Mouse (Mus musculus): ENCODE measurements around the gene Dpp7.

Gene Dpp7

DNA sequence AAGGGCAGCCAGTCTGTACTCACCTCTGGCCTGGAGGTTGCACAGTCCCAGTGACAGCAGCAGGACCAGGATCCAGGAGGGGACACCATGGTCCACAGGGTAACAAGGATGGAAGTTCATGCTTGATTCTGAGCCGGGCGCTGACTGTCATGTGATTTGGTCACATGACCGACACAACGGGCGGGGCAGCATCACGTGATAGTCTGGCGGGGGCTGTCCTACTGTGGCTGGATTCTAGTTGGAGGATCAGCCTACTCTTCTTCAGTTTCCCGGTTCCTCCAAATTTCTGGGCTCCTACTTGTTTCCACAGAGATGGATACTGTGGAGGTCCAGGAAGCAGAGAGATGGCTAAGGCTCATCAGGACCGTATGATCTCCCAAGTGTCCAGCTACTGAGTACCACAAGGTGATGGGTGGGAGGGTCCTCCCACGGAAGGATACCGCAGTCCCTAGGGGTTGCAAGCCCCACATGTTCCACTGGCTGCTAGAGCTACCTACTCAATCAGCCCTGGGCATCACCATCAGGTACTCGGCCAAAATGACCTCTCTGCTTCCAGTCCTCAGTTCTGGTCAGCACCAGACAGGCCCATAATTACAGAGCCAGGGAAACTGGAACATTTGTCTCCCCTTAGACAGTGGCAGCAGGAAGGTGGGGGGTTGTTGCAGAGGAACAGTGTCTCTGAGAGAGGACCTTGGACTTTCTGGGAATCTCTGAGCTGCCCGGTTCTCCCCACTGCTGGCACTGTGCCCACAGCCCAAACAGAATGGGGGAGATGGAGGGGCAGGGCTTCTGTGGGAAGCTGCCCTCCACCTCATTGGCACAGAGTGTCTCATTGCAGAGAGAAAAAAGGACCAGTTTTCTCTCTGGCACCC is at the start of gene Dpp7:
Gene Dpp7 (minus strand): TSS at position 152 of the 872 bp plus-strand sequence.
- peak; percentile 85 for DNase-seq (ENCODE audit: low read depth)

DNA sequence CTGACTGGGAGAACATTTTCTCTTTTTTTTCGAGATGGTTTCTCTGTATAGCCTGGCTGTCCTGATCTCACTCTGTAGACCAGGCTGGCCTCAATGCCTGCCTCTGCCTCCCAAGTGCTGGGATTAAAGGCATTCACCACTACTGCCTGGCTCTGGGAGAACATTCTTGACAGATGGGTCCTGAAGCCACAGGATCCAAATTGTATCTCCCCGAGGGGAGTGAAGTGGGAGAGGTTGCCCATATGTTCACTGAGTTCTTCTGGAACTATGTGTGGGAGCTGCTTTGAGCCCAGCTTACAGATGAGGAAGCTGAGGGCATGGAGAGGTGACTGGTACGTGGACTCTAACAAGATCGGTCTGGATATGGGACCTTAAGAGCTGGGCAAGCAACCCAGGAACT is 47.8 kb upstream of the Dpp7 start:
- no peak for DNase-seq (ENCODE audit: low read depth)

DNA sequence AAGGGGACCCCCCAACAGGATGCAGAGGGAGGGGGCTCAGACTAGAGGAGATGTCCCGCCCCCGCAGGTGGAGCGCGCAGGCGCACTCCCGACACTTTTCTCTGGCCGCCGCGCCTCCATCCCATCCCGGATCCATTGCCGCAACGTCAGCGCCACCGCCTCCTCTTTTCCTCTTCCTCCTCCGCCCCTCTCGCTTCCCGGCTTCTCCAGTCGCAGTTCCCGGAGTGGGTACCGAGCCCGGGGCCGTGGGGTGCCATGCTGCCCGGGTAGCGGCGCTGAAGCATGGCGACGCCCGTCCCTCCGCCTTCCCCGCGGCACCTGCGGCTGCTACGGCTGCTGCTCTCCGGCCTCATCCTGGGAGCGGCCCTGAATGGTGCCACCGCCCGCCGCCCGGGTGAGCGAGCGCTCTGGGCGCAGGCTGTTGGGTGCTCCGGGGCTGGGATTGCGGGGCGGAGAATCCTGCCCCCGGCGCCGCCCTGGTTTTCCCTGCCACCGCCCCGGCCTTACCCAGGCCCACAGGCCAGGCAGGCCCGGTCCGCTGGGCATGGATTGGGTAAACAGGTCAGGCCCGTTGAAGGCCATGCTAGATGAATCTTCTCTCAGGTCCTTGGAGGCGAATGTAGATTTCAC is 46.9 kb upstream of the Dpp7 start:
- DNase-seq (ENCODE audit: low read depth), result no peak

DNA sequence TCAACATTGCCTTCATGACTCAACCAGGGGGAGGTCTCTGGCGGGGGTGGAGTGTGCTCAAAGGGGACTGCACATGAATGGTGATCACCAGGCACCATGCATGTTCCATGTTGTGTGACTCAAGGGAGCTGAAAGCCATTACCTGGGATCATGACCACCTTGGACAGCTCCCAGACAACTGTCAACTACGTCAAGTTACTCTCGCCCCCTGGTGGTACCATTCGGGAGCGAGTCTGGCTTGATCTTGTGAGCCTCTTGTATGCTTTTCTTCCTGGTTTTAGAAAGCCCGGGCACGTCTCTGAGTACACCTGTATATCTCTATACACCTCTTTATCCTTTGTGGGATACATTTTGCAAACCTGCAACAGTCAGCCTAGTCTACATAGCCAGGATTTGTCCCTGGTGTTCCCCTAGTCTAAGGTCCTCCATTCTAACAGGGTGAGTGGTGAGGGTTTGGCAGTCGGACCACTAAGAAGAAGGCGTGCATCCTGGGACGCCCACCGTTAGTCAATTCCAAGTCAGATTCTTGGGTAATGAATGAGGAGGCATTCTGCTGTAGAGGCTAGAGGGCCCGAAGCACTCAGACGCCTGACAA is 46.3 kb upstream of the Dpp7 start:
- peak; percentile 92 for DNase-seq (ENCODE audit: low read depth)

DNA sequence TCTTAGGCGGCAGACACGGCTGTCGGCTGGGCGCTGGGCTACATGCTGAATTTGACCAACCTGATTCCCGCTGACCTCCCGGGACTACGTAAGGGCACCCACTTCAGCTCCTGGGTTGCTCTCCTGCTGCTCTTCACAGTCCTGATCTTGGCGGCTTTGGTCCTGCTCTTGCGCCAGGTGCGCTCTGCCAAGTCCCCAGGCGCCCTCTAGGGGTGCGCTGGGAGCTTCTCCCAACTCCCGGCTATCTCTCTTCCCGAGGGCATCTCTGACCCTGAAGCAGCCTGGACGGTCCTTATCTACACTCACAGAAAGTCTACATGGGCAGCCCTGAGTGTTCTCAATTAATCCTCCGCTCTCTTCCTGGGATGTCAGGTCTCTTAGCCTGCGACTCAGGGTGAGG is 44.6 kb upstream of the Dpp7 start:
- DNase-seq (ENCODE audit: low read depth), result no peak

DNA sequence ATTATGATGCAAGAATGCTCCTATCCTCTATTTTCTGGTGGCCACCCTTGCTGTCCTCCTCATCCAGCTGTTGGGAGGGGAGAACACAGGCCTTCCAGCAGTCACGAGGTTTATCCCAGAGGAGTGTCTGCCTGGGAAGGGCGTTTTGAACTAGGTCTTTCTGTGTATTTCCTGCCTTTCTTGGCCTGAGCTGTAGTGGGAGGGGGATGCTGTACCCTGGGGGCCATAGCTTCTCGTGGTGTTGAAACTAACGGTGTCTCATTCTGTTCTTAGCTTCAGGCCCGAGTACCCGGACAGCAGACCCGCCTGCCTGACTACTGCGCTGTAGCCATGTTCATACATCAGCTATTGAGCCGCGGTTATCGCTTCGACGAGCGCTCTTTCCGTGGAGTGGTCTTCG is 44.1 kb upstream of the Dpp7 start:
- DNase-seq (ENCODE audit: low read depth), result no peak

DNA sequence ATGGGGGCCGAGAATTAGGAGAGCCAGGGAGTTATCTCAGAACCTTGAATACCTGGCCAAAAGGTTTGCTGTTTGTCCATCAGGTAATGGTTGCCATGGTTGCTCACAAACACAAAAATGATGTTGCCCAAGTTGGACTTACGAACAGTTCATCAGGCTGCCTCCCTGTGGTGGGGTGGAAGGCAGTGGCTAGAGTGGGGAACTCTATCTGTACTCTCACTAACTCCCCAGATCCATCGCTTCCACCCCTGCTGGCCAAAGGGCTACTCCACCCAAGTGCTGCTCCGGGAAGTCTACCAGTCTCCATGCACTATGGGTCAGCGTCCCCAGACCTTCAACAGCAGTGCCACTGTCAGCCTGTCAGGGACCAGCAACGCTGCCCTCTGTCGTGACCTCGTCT is 42.9 kb upstream of the Dpp7 start, which contains the start of gene Npdc1:
Gene Npdc1 (plus strand): TSS at position 301 of the 400 bp plus-strand sequence.
- DNase-seq (ENCODE audit: low read depth), result no peak

DNA sequence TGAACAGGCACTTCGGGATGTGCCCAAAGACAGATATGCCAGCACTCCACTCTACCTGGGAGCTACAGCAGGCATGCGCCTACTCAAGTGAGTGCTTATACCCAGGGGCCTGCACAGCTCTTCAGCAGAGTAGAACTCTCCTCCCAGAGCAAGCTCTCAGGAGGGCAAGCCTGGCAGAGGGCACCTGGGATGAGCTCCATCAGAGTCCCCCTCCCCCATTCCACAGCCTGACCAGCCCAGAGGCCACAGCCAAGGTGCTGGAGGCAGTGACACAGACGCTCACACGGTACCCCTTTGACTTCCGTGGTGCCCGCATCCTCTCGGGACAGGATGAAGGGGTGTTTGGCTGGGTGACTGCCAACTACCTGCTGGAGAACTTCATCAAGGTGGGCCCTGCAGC is 41.9 kb upstream of the Dpp7 start:
- DNase-seq (ENCODE audit: low read depth), result no peak

DNA sequence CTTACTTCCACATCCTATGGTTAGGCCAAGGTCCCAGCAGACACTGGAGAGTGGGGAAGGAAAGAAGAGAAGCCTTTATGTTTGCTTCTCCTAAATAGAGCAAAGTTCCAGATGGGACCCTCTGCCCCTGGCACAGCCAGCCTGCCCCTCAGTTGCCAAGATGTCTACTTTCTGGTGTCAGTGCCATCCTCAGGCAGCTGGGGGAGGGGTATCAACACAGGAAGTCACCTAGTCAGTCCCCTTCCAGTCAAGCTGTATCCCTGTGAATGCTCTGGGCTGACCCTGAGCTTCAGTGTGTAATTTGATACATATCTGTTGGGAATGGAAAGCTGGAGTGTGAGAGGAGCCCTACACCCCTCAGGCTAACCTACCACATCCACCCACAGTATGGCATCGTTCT is 40.9 kb upstream of the Dpp7 start:
- no peak for DNase-seq (ENCODE audit: low read depth)

DNA sequence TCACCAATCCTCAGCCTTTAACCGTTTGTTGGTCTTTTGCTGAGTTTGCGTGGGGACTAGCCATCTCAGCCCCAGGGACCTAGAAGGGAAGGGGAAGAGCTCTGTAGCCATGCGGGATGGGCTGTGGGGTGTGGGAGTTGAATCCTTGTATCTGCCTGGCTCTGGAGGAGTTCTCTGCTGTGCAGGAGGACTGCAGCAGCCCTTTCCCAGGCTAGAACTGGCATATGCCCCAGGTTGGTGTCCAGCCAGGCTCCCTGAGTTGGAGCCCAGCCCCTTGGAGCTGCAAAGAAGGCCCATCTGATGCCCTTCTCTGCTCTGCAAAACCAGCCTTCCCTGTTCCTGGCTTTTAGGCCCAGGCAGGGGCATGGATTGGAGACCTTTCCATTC is 40.4 kb upstream of the Dpp7 start:
- no peak for DNase-seq (ENCODE audit: low read depth)

DNA sequence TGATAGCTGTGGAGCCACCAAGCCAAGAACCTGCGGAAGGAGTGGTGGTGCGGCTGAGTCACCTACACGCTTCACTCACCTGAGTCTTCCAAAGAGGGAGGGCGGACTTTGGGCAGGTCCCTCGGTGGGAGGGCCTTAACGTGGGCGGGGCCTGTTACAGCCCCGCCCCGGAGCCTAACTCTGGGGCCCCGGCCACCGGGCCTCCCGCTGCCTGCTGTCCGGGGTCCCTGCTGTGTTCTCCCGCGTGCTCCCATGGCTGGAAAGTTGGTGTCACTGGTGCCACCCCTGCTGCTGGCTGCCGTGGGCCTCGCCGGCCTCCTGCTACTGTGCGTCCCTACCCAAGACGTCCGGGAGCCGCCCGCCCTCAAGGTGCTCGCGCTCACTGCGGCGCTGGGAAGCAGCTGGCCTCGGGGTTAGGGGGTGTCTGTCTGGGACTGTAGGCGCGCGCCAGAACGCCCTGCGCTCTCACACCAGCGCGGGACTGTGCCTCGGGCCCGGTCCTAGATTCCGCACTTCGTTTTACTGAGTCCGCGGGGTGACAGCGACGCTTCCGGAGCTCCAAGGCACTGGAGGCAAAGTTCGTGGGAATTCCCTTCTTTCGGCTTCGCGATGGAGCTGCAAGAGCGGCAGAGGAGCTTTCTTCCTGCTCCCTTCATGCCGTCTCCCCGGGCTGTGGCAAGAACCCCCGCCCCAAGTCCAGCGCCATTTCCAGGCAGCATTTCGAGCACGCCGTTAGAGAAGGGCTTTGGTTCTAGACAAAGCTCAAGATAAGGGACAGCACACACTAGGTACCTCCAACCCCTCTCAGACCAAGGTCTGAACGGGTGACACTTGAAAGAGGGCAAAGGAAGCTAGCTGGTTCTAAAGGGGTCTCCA is 39.8 kb upstream of the Dpp7 start, which contains the start of gene Entpd2:
Gene Entpd2 (plus strand): TSS at position 154 of the 876 bp plus-strand sequence.
- DNase-seq (ENCODE audit: low read depth), result no peak

DNA sequence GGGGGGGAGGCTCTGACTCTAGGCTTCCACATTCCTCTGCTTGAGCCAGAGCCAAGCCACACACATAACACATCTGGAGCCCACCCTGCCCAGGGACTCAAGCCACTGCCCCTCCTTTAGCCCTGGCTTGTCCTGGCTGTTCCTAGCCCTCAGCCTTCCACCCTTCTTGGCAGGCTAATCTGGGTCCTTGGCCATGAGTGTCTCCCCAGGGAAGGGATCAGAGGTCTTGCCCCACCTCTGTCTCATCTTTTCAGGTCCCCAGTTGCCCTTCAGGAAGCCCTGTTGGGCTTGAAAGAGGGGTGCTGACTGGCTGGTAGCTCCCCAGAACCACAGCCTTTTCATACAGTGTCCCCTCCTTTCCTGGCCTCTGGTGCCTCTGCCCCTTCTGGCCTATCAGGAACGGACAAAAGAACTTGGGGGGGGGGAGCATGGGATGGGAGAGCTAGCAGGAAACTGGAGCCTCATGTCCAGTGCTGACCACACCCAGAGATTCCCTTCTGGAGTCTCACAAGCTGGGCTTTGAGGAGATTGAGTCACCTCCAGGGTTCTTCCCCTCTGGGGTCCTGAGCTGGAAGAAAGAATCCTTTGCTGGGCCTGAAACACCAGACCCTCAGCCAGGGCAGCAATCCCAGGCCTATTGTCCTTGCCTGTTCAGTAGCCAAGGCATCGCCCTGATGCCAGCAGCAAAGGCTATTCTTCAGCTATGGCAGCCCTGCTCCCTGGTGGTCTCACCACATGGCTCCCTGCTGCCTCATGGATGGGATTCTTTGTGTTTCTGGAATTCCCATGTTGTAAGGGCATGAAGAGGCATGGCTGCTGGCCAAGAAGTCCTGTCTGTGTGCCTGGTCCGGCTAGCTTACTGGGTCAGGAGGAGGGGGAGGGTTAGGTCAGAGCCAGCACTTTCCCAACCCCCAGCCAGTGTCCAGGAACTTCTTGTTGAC is 38.4 kb upstream of the Dpp7 start:
- DNase-seq (ENCODE audit: low read depth), result no peak

DNA sequence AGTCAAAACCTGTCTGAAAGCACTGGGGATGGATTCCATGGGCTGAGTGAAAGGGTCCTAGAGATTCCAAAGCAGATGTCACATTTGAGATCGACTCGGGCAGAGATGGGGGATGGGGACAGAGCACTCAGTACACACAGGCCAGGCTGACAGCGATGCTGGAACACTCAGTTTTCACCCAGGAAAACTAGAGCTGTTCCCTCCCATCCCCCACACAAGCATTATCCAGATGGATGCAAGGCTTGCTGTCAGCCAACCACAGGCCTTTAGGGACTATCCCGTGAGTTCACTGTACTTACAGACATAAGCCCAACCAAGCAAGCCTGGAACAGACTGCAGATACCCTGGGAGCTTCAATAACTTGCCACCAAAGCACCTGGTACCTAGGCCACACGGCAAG is 35.1 kb upstream of the Dpp7 start:
- no peak for DNase-seq (ENCODE audit: low read depth)

DNA sequence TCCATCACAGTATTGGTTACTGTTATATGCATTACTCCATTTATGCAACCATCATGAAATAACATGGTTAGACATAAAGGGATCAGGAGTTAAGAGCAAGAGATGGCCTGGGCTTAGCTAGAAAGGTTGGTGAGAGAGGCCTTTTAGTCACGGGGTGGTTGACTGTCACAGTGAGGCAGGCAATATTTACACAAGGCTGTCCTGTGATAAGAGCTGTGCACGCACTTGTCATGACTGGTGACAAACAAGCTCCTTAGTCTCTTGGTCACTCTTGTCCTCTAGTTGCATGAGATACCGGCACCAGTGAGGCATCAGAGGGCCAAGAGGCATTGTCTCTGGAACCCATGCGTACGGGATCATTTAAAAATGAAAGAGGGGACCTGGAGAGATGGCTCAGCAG is 28.3 kb upstream of the Dpp7 start:
- no peak for DNase-seq (ENCODE audit: low read depth)

DNA sequence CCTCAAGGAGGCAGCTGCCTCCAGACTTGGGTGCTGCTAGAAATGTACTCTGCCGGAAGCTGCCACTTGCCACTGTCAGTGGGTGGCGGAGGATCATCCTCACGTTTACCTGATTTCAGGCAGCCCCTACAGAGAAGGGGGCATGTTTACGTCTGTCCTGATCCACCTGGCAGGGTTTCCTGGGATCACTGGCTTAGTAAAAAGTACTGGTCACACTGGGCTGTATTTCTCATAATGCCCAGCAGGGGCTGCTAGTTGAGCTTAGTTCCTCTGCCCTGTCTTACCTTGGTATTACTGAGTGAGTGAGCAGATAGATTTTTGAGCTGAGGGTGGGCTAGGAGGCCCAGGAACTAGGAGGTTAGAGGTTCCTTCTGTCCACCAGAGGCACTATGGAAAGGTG is 20.4 kb upstream of the Dpp7 start:
- DNase-seq (ENCODE audit: low read depth), result no peak

DNA sequence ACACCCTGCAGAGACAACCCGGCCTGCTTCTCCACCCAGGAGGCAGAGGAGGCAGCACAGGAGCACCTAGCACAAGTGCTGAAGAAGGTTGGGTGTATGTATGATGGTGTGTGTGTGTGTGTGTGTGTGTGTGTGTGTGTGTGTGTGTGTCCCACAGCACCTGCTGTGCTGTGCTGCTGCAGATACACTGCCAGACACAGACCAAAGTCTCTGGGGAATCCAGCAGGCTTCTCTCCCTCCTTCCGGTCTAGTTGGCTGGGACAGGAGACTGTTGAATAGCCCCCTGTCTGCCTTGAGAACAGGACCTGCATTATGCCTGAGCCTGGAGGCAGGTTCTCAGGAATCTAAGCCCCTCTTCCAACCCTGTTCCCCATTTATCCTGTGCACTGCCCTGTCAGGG is 17.3 kb upstream of the Dpp7 start:
- no peak for DNase-seq (ENCODE audit: low read depth)

DNA sequence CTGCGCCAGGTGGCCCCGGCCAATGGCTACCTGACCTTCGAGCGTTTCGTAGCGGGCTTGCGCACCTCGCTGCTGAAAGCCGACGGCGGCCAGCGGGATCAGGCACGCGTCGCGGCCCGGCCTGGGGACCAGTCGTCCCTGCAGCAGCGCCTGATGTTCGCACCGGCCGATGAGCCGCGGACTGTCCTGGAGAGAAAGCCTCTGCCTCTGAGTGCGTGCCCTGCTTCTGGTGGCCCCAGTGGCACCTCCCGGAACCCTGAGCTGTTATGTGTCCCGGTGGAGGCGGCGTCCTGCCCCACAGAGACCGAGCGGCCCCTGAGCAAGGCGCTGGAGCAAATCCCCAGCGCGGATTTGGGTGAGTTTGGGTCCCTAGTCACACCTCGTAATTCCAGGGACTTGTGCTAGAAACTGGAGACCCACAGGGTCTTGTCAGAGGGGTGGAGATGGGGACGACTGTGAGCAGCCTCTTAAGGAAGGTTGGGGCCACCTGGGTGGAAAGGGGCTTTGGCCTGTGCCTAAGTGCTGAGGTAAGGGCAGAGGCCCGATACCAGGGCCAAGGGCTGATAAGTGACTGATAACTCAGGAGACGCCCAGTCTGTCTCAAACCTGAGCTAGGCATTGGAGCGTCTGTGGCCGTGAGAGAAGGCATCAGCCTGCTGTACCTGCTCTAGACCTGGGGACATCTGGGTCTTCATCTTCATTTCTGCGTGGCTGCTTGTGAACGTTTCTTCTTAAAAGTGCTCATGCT is 16.7 kb upstream of the Dpp7 start:
- peak; percentile 56 for DNase-seq (ENCODE audit: low read depth)

DNA sequence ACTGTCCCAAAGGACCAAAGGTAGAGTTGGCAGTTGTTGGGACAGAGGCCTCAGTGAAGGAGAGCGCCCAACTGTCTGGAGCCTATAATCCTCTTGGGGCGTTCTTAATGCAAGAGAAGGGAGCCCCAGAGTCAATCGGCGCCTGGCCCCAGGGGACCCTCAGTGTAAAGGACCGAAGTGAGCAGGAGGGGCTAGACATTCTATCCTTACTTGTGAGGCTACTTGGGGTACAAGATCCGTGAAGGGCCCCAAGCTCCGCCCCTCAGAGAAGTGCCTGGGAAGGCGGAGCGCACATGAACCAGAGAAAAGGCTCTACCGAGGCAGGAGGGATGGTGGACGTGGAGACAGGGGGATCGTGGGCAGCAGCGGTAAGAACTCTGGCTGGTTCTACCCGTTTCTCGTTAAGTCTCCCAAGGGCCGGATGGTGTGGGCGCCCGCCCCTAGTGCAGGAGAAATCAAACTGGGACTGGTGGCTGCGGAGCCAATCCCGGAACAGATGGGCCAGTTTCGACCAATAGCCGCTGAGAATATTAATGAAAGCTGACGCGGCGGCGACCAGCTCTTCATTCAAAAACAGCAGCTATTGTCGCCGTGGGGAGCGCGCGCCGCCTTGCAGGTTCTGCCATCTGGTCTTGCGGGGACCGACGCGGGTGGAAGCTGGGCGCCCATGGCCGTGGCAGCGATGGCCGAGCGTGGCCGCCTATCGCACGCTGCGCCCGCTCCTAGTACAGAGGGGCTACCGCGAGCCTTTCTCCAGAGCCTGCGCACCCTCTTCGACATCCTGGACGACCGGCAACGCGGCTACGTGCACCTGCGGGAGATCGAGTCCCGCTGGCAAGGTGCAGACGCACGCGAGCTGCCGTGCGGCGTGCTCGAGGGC is 15.8 kb upstream of the Dpp7 start, which contains the start of gene Sapcd2:
Gene Sapcd2 (plus strand): TSS at position 558 of the 880 bp plus-strand sequence.
- peak; percentile 86 for DNase-seq (ENCODE audit: low read depth)

DNA sequence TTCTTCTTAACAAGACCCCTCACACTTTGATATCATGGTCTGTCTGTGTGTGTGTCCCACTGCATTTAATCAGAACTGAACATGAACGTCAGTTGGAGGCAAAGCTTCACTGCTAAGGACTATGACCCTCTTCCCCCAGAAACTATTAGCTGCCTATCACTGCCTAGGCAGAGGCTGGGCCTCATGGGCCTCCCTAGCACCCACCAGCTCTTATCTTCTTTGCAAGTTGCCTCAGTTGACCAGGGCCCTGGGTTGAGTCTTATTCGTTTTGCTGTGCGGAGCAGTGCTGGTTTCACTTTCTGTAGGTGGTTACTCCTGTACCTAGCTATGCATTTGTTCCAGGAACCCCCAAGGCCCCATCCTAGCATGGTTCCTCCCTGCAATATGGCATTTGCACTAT is 13.8 kb upstream of the Dpp7 start:
- DNase-seq (ENCODE audit: low read depth), result peak; percentile 60

Measured in c-Kit-positive CD71-positive TER-119-negative erythroid progenitor cells, embryonic 14.5 days (primary cell).